Mouse (Mus musculus): ENCODE measurements around the gene Liph. TPM values are rescaled to one million over a fixed set of nuclear protein-coding genes. Genes with fewer than 3 reads are reported as not detected.

Gene Liph
- 48.8 and 51.6 TPM in 2 replicates for polyA plus RNA-seq (2015; fragmentation: Nextera tagmentation; extraction: Ambion mirVana)

DNA sequence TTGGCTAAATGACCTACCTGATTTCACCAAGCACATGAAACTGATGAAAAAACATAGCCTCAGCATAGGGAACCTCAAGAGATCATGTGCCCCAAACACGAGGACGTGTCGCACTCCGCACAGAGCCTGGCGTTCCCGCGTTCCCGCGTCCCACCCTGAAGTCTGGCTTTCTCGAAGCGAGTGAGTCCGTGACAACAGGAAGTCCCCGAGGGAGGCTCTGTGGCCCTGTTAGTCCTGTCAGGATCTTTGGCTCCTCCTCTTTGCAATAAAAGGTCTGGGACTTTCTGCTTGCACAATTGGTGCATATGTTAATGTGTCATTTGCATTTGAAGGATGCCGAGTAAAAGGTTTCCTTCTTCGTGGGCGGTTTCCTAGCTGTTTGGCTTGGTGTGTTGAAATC lies at the start of gene Liph:
TSS of gene Liph (minus strand) at position 360 of the 400 bp plus-strand sequence.
- Histone ChIP-seq H3K27ac (ENCODE audit: low read depth, low read length) (peak within 1 kb of the TSS; percentile 86), H3K9me3 (ENCODE audit: control insufficient read depth) (no peaks in the 10 kb centered on the region), H3K36me3 (ENCODE audit: control insufficient read depth, insufficient read depth) (no peaks in the 10 kb centered on the region), H3K4me3 (ENCODE audit: low read depth, low read length) (peak within 1 kb of the TSS; percentile 33), H3K9ac (ENCODE audit: low read depth, low read length) (no peak within 1 kb of the TSS), H3K4me2 (replicated peaks; ENCODE audit: low read depth) (peak within 1 kb of the TSS; percentile 56), H3K4me1 (replicated peaks; ENCODE audit: control insufficient read depth, insufficient read depth, low read length) (0 out of 2 replicates have a peak, but pooled peaks cover 5% of the 10 kb centered on the region), H3K27me3 (replicated peaks; ENCODE audit: control insufficient read depth, insufficient read depth, low read length) (no peaks in the 10 kb centered on the region)
- peak; percentile 77 for ATAC-seq
- 3% methylated on average over 16 of the region's 16 CpGs for WGBS
- TF ChIP-seq CTCF (IDR thresholded peaks at IDR 0.05; ENCODE audit: low read depth): no peak

GRCm38 (mm10) chr16:22043830-22044229 lies 48.4 kb upstream of the Liph start:
- WGBS: 46% methylated on average over 4 of the region's 4 CpGs
- ATAC-seq: no peak
- H3K4me3 ChIP-seq (ENCODE audit: low read depth, low read length): no peak overlapping the region
- H3K36me3 ChIP-seq (ENCODE audit: control insufficient read depth, insufficient read depth): peaks cover 61% of the 10 kb centered on the region
- no peak overlapping the region for H3K27ac ChIP-seq (ENCODE audit: low read depth, low read length)
- no peak for TF ChIP-seq CTCF (IDR thresholded peaks at IDR 0.05; ENCODE audit: low read depth)
- no peaks in the 10 kb centered on the region for H3K9me3 ChIP-seq (ENCODE audit: control insufficient read depth)
- no peaks in the 10 kb centered on the region for H3K4me1 ChIP-seq (replicated peaks; ENCODE audit: control insufficient read depth, insufficient read depth, low read length)
- no peaks in the 10 kb centered on the region for H3K27me3 ChIP-seq (replicated peaks; ENCODE audit: control insufficient read depth, insufficient read depth, low read length)
- H3K9ac ChIP-seq (ENCODE audit: low read depth, low read length): no peak overlapping the region
- H3K4me2 ChIP-seq (replicated peaks; ENCODE audit: low read depth): no peak overlapping the region

DNA sequence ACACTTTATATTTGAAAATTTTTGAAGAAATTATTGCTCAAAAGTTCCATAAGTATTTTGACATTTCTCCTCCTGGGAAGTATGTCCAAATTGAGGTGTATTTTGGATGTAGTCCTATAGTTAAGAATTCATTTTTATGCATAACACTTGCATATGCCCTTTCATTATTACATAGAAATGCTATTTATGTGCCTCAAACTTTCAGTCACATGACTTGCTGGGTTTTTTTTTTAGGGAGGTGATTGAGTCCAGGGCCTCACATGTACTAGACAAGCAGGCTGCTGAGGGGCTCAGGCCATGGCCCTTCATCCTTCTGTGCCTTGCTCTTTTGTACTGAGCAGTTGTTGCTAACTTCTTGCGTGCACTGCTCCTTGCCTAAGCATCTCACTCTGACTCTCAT lies 44.5 kb upstream of the Liph start:
- no peaks in the 10 kb centered on the region for H3K4me1 ChIP-seq (replicated peaks; ENCODE audit: control insufficient read depth, insufficient read depth, low read length)
- WGBS: 96% methylated on average over 1 of the region's 1 CpGs
- no peak overlapping the region for H3K4me3 ChIP-seq (ENCODE audit: low read depth, low read length)
- no peak overlapping the region for H3K4me2 ChIP-seq (replicated peaks; ENCODE audit: low read depth)
- no peak for TF ChIP-seq CTCF (IDR thresholded peaks at IDR 0.05; ENCODE audit: low read depth)
- no peak for ATAC-seq
- no peak overlapping the region for H3K9ac ChIP-seq (ENCODE audit: low read depth, low read length)
- peaks cover 52% of the 10 kb centered on the region for H3K36me3 ChIP-seq (ENCODE audit: control insufficient read depth, insufficient read depth)
- no peaks in the 10 kb centered on the region for H3K9me3 ChIP-seq (ENCODE audit: control insufficient read depth)
- no peak overlapping the region for H3K27ac ChIP-seq (ENCODE audit: low read depth, low read length)
- no peaks in the 10 kb centered on the region for H3K27me3 ChIP-seq (replicated peaks; ENCODE audit: control insufficient read depth, insufficient read depth, low read length)

- no peaks in the 10 kb centered on the region for H3K9me3 ChIP-seq (ENCODE audit: control insufficient read depth)
- WGBS: 90% methylated on average over 10 of the region's 10 CpGs
- no peak for TF ChIP-seq CTCF (IDR thresholded peaks at IDR 0.05; ENCODE audit: low read depth)
- H3K9ac ChIP-seq (ENCODE audit: low read depth, low read length): no peak overlapping the region
- no peak overlapping the region for H3K27ac ChIP-seq (ENCODE audit: low read depth, low read length)
- no peak overlapping the region for H3K4me2 ChIP-seq (replicated peaks; ENCODE audit: low read depth)
- no peak overlapping the region for H3K4me3 ChIP-seq (ENCODE audit: low read depth, low read length)
- H3K27me3 ChIP-seq (replicated peaks; ENCODE audit: control insufficient read depth, insufficient read depth, low read length): no peaks in the 10 kb centered on the region
- peaks cover 38% of the 10 kb centered on the region for H3K36me3 ChIP-seq (ENCODE audit: control insufficient read depth, insufficient read depth)
- no peaks in the 10 kb centered on the region for H3K4me1 ChIP-seq (replicated peaks; ENCODE audit: control insufficient read depth, insufficient read depth, low read length)
- no peak for ATAC-seq
These were observed 43.1 kb upstream of the Liph start for GRCm38 (mm10) chr16:22038554-22038953.

GRCm38 (mm10) chr16:22027474-22027873 lies 32.0 kb upstream of the Liph start:
- Histone ChIP-seq H3K4me1 (replicated peaks; ENCODE audit: control insufficient read depth, insufficient read depth, low read length) (no peaks in the 10 kb centered on the region), H3K4me3 (ENCODE audit: low read depth, low read length) (no peak overlapping the region), H3K27me3 (replicated peaks; ENCODE audit: control insufficient read depth, insufficient read depth, low read length) (no peaks in the 10 kb centered on the region), H3K9me3 (ENCODE audit: control insufficient read depth) (no peaks in the 10 kb centered on the region), H3K4me2 (replicated peaks; ENCODE audit: low read depth) (no peak overlapping the region), H3K9ac (ENCODE audit: low read depth, low read length) (no peak overlapping the region), H3K36me3 (ENCODE audit: control insufficient read depth, insufficient read depth) (peaks cover 62% of the 10 kb centered on the region), H3K27ac (ENCODE audit: low read depth, low read length) (no peak overlapping the region; the same call in 1 of the 2 replicates)
- 70% methylated on average over 5 of the region's 5 CpGs for WGBS
- no peak for TF ChIP-seq CTCF (IDR thresholded peaks at IDR 0.05; ENCODE audit: low read depth)
- peak; percentile 87 for ATAC-seq

DNA sequence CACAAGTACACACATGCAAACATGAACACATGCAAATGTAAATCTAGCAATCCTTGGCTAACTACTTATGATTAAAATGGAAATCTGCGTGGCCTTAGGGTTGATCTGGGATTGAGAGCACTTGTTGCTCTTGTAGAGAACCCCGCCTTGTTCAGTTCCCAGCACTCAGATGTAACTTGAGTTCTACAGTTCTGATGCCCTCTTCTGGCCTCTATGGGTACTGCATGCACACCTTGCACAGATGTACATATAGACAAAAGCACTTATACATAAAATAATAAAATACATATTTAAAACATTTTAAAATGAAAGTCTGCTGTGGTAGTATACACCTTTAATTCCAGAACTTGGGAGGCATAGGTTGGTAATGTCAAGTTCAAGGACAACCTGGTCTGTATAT lies 26.7 kb upstream of the Liph start:
- Histone ChIP-seq H3K27ac (ENCODE audit: low read depth, low read length) (no peak overlapping the region), H3K36me3 (ENCODE audit: control insufficient read depth, insufficient read depth) (peaks cover 49% of the 10 kb centered on the region), H3K27me3 (replicated peaks; ENCODE audit: control insufficient read depth, insufficient read depth, low read length) (no peaks in the 10 kb centered on the region), H3K9ac (ENCODE audit: low read depth, low read length) (no peak overlapping the region), H3K9me3 (ENCODE audit: control insufficient read depth) (peaks cover 4% of the 10 kb centered on the region; the same call in 1 of the 2 replicates), H3K4me3 (ENCODE audit: low read depth, low read length) (no peak overlapping the region), H3K4me1 (replicated peaks; ENCODE audit: control insufficient read depth, insufficient read depth, low read length) (no peaks in the 10 kb centered on the region), H3K4me2 (replicated peaks; ENCODE audit: low read depth) (no peak overlapping the region)
- no peak for ATAC-seq
- peak; percentile 67 for TF ChIP-seq CTCF (IDR thresholded peaks at IDR 0.05; ENCODE audit: low read depth)
- 98% methylated on average over 2 of the region's 2 CpGs for WGBS

GRCm38 (mm10) chr16:22015569-22015968 lies 20.1 kb upstream of the Liph start:
- WGBS: 76% methylated on average over 1 of the region's 1 CpGs
- Histone ChIP-seq H3K27ac (ENCODE audit: low read depth, low read length) (no peak overlapping the region), H3K4me3 (ENCODE audit: low read depth, low read length) (no peak overlapping the region), H3K36me3 (ENCODE audit: control insufficient read depth, insufficient read depth) (peaks cover 27% of the 10 kb centered on the region), H3K9me3 (ENCODE audit: control insufficient read depth) (no peaks in the 10 kb centered on the region), H3K27me3 (replicated peaks; ENCODE audit: control insufficient read depth, insufficient read depth, low read length) (no peaks in the 10 kb centered on the region), H3K4me1 (replicated peaks; ENCODE audit: control insufficient read depth, insufficient read depth, low read length) (no peaks in the 10 kb centered on the region), H3K4me2 (replicated peaks; ENCODE audit: low read depth) (no peak overlapping the region), H3K9ac (ENCODE audit: low read depth, low read length) (no peak overlapping the region)
- TF ChIP-seq CTCF (IDR thresholded peaks at IDR 0.05; ENCODE audit: low read depth): no peak
- ATAC-seq: no peak

Data from intestine, postnatal 0 days (tissue).